ENCODE assay signal across 10 mouse cellular contexts in genomic region chr10:67252353-67252752, GRCm38 (mm10). TPM values are rescaled to one million over a fixed set of nuclear protein-coding genes. Genes with fewer than 3 reads are reported as not detected.
A peak's percentile ranks its signal among the peaks of the same experiment; 100 is the strongest.
DNase-seq lines count a peak whose midpoint lies in the region; ATAC-seq and TF ChIP-seq lines count a peak whose summit lies in the region.
"Had no signal": no experiment of that assay in that cellular context is flagged by ENCODE, and none has a peak within 500 bp of the region (broad histone marks: within the 10 kb centered on the region; RNA-seq: fewer than 3 reads in every experiment).

No protein-coding gene starts in this region.

- ATAC-seq in neural tube, embryonic 15.5 days (ENCODE audit: low FRiP score): no peak
- ATAC-seq in intestine, embryonic 16.5 days: peak; percentile 60
- ATAC-seq in midbrain, embryonic 14.5 days (ENCODE audit: low FRiP score, low TSS enrichment): no peak
- no peak for ATAC-seq in liver, embryonic 12.5 days

- no peak for TF ChIP-seq CTCF in gastrocnemius, adult 2 months (IDR thresholded peaks at IDR 0.05)

- WGBS in neural tube, embryonic 15.5 days: 55% methylated on average over 5 of the region's 5 CpGs
- WGBS in intestine, embryonic 16.5 days: 53% methylated on average over 5 of the region's 5 CpGs
- WGBS in midbrain, embryonic 14.5 days: 87% methylated on average over 5 of the region's 5 CpGs
- WGBS in liver, embryonic 12.5 days (ENCODE audit: insufficient replicate concordance): 66% methylated on average over 5 of the region's 5 CpGs

- intact Hi-C loops in gastrocnemius, adult 2 months (cut with DNase I): no loop called here
- intact Hi-C loops in gastrocnemius, postnatal 36 days (cut with DNase I): no loop called here
- intact Hi-C loops in left cerebral cortex, postnatal 36 days (cut with DNase I): no loop called here

- H3K27me3 ChIP-seq in neural tube, embryonic 15.5 days (replicated peaks): no peaks in the 10 kb centered on the region
- H3K27me3 ChIP-seq in intestine, embryonic 16.5 days (replicated peaks; ENCODE audit: control insufficient read depth, insufficient read depth, low read length): no peaks in the 10 kb centered on the region
- H3K27me3 ChIP-seq in midbrain, embryonic 14.5 days (ENCODE audit: control insufficient read depth, insufficient read depth, low read length): no peaks in the 10 kb centered on the region
- no peaks in the 10 kb centered on the region for H3K27me3 ChIP-seq in liver, embryonic 12.5 days (replicated peaks)

- H3K27ac ChIP-seq in gastrocnemius, adult 2 months: peak overlapping the region; percentile 63
- peak overlapping the region; percentile 63; the same call in 1 of the 2 replicates for H3K27ac ChIP-seq in neural tube, embryonic 15.5 days (replicated peaks)
- no peak overlapping the region for H3K27ac ChIP-seq in intestine, embryonic 16.5 days (ENCODE audit: low read length)
- H3K27ac ChIP-seq in midbrain, embryonic 14.5 days (replicated peaks; ENCODE audit: low read depth, low read length): no peak overlapping the region
- H3K27ac ChIP-seq in liver, embryonic 12.5 days: no peak overlapping the region
- H3K27ac ChIP-seq: liver, embryonic 14.5 days had no signal

- H3K4me3 ChIP-seq in gastrocnemius, adult 2 months: no peak overlapping the region
- no peak overlapping the region for H3K4me3 ChIP-seq in neural tube, embryonic 15.5 days (replicated peaks)
- H3K4me3 ChIP-seq in intestine, embryonic 16.5 days (ENCODE audit: low read length): no peak overlapping the region
- H3K4me3 ChIP-seq in midbrain, embryonic 14.5 days (replicated peaks; ENCODE audit: low read depth, low read length): no peak overlapping the region
- no peak overlapping the region for H3K4me3 ChIP-seq in liver, embryonic 12.5 days

- DNase-seq in gastrocnemius, adult 2 months: peak; percentile 36
- no peak for DNase-seq in gastrocnemius, postnatal 36 days
- DNase-seq in neural tube, embryonic 10.5 days (ENCODE audit: extremely low spot score, low spot score): no peak
- no peak for DNase-seq in midbrain, embryonic 14.5 days
- DNase-seq in left cerebral cortex, postnatal 36 days (ENCODE audit: low spot score in 2 of 2): no peak
- DNase-seq: cerebellum, postnatal 36 days had no signal

- no peak overlapping the region for H3K9ac ChIP-seq in neural tube, embryonic 15.5 days (replicated peaks)
- no peak overlapping the region for H3K9ac ChIP-seq in intestine, embryonic 16.5 days (ENCODE audit: low read depth, low read length)
- H3K9ac ChIP-seq in midbrain, embryonic 14.5 days (replicated peaks; ENCODE audit: low read length): no peak overlapping the region
- no peak overlapping the region for H3K9ac ChIP-seq in liver, embryonic 12.5 days
- H3K9ac ChIP-seq: liver, embryonic 14.5 days had no signal

- peaks cover 10% of the 10 kb centered on the region for H3K4me1 ChIP-seq in neural tube, embryonic 15.5 days
- H3K4me1 ChIP-seq in intestine, embryonic 16.5 days (ENCODE audit: control insufficient read depth, insufficient read depth, low read length): no peaks in the 10 kb centered on the region
- H3K4me1 ChIP-seq in midbrain, embryonic 14.5 days (ENCODE audit: control insufficient read depth, insufficient read depth, low read length): no peaks in the 10 kb centered on the region
- peaks cover 6% of the 10 kb centered on the region; the same call in 1 of the 2 replicates for H3K4me1 ChIP-seq in liver, embryonic 12.5 days

- no peak overlapping the region for H3K4me2 ChIP-seq in neural tube, embryonic 15.5 days
- H3K4me2 ChIP-seq in intestine, embryonic 16.5 days (ENCODE audit: low read depth, low read length): no peak overlapping the region
- H3K4me2 ChIP-seq in midbrain, embryonic 14.5 days (ENCODE audit: low read length): no peak overlapping the region
- H3K4me2 ChIP-seq in liver, embryonic 12.5 days: no peak overlapping the region

- no peaks in the 10 kb centered on the region for H3K9me3 ChIP-seq in neural tube, embryonic 15.5 days (replicated peaks)
- H3K9me3 ChIP-seq in intestine, embryonic 16.5 days (ENCODE audit: control insufficient read depth, low read length): no peaks in the 10 kb centered on the region
- no peaks in the 10 kb centered on the region for H3K9me3 ChIP-seq in midbrain, embryonic 14.5 days (ENCODE audit: control insufficient read depth, low read length)
- no peaks in the 10 kb centered on the region for H3K9me3 ChIP-seq in liver, embryonic 12.5 days (replicated peaks)

- peaks cover 28% of the 10 kb centered on the region for H3K36me3 ChIP-seq in neural tube, embryonic 15.5 days
- H3K36me3 ChIP-seq in intestine, embryonic 16.5 days (ENCODE audit: control insufficient read depth, insufficient read depth, low read length): no peaks in the 10 kb centered on the region; the same call in 1 of the 2 replicates
- H3K36me3 ChIP-seq in midbrain, embryonic 14.5 days (ENCODE audit: control insufficient read depth, insufficient read depth, low read length): peaks cover 77% of the 10 kb centered on the region
- peaks cover 89% of the 10 kb centered on the region for H3K36me3 ChIP-seq in liver, embryonic 12.5 days

RNA-seq across cellular contexts. Expression of gene Nrbf2, which starts 32.8 kb away (rescaled TPM):
- total RNA-seq in gastrocnemius, adult 2 months (2021): 10 to 100 TPM; 13.0 to 13.4 TPM
- total RNA-seq in gastrocnemius, postnatal 36 days (2021): 10 to 100 TPM; 10.4 to 12.4 TPM
- 38.6 and 39.4 TPM in 2 replicates for polyA plus RNA-seq in neural tube, embryonic 15.5 days (2015; fragmentation: Nextera tagmentation; extraction: Ambion mirVana)
- polyA plus RNA-seq in intestine, embryonic 16.5 days (2015; fragmentation: Nextera tagmentation; extraction: Ambion mirVana): 35.6 and 38.5 TPM in 2 replicates
- polyA plus RNA-seq in midbrain, embryonic 14.5 days (2014; fragmentation: Nextera tagmentation; extraction: Ambion mirVana): 41.6 and 45.0 TPM in 2 replicates
- polyA plus RNA-seq in liver, embryonic 12.5 days (2016; fragmentation: Nextera tagmentation; extraction: Ambion mirVana): 23.6 and 24.2 TPM in 2 replicates
- 10 to 100 TPM; 17.8 to 18.1 TPM for total RNA-seq in left cerebral cortex, postnatal 36 days (2021)

Comparison
In these comparisons a context has a peak if more than half of its experiments do, and no peak if none do; other contexts are left out.
1. H3K27ac ChIP-seq: peak in gastrocnemius, adult 2 months (single experiment) and neural tube, embryonic 15.5 days (single experiment); none in intestine, embryonic 16.5 days (single experiment), midbrain, embryonic 14.5 days (single experiment) and liver, embryonic 12.5 days (single experiment).